10 mouse cellular contexts compared by ENCODE assay signal in genomic region chr11:57656602-57657275, GRCm38 (mm10). TPM values are rescaled to one million over a fixed set of nuclear protein-coding genes. Genes with fewer than 3 reads are reported as not detected.
DNase-seq lines count a peak whose midpoint lies in the region; ATAC-seq and TF ChIP-seq lines count a peak whose summit lies in the region.
"Had no signal": no experiment of that assay in that cellular context is flagged by ENCODE, and none has a peak within 500 bp of the region (broad histone marks: within the 10 kb centered on the region; RNA-seq: fewer than 3 reads in every experiment).

No protein-coding gene starts in this region.

- H3K4me3 ChIP-seq in hindbrain, embryonic 12.5 days = no peak overlapping the region
- H3K4me3 ChIP-seq in hindbrain, embryonic 11.5 days (ENCODE audit: low read depth, low read length) = no peak overlapping the region
- peak overlapping the region; percentile 31; the same call in 1 of the 2 replicates for H3K4me3 ChIP-seq in liver, embryonic 12.5 days

- H3K9ac ChIP-seq in hindbrain, embryonic 12.5 days = no peak overlapping the region
- H3K9ac ChIP-seq in hindbrain, embryonic 11.5 days (ENCODE audit: low read depth, low read length) = no peak overlapping the region
- peak overlapping the region; percentile 72 for H3K9ac ChIP-seq in liver, embryonic 12.5 days

- no peak for TF ChIP-seq POLR2A in brain, embryonic 14.5 days (IDR thresholded peaks at IDR 0.05; ENCODE audit: borderline replicate concordance, extremely low read depth, insufficient read depth, insufficient read length, poor library complexity, severe bottlenecking)

- WGBS in hindbrain, embryonic 12.5 days = 47% methylated on average over 8 of the region's 8 CpGs
- WGBS in hindbrain, embryonic 11.5 days = 57% methylated on average over 8 of the region's 8 CpGs
- 41% methylated on average over 8 of the region's 8 CpGs for WGBS in liver, embryonic 12.5 days (ENCODE audit: insufficient replicate concordance)

- peaks cover 7% of the 10 kb centered on the region; the same call in 1 of the 2 replicates for H3K27me3 ChIP-seq in hindbrain, embryonic 12.5 days
- H3K27me3 ChIP-seq in hindbrain, embryonic 11.5 days (ENCODE audit: control insufficient read depth, insufficient read depth, low read length) = no peaks in the 10 kb centered on the region
- H3K27me3 ChIP-seq in liver, embryonic 12.5 days (replicated peaks) = no peaks in the 10 kb centered on the region

- no peaks in the 10 kb centered on the region for H3K9me3 ChIP-seq in hindbrain, embryonic 12.5 days (replicated peaks)
- H3K9me3 ChIP-seq in hindbrain, embryonic 11.5 days (ENCODE audit: control insufficient read depth, low read length) = no peaks in the 10 kb centered on the region
- peaks cover 4% of the 10 kb centered on the region; the same call in 1 of the 2 replicates for H3K9me3 ChIP-seq in liver, embryonic 12.5 days (replicated peaks)

- H3K4me2 ChIP-seq in hindbrain, embryonic 12.5 days (replicated peaks) = no peak overlapping the region
- H3K4me2 ChIP-seq in hindbrain, embryonic 11.5 days (replicated peaks; ENCODE audit: low read depth, low read length) = no peak overlapping the region
- peak overlapping the region; percentile 98 for H3K4me2 ChIP-seq in liver, embryonic 12.5 days

- peaks cover 46% of the 10 kb centered on the region for H3K4me1 ChIP-seq in hindbrain, embryonic 12.5 days
- H3K4me1 ChIP-seq in hindbrain, embryonic 11.5 days (replicated peaks; ENCODE audit: control insufficient read depth, insufficient read depth, low read length) = peaks cover 12% of the 10 kb centered on the region
- H3K4me1 ChIP-seq in liver, embryonic 12.5 days = peaks cover 100% of the 10 kb centered on the region

- ATAC-seq in hindbrain, embryonic 12.5 days (ENCODE audit: low FRiP score) = no peak
- ATAC-seq in hindbrain, embryonic 11.5 days (ENCODE audit: low FRiP score) = no peak
- ATAC-seq in liver, embryonic 12.5 days = no peak

- no peak for TF ChIP-seq CTCF in brain, embryonic 14.5 days (IDR thresholded peaks at IDR 0.05; ENCODE audit: borderline replicate concordance, extremely low read depth, insufficient read depth, insufficient read length)

- H3K27ac ChIP-seq in hindbrain, embryonic 12.5 days = peak overlapping the region; percentile 31
- H3K27ac ChIP-seq in hindbrain, embryonic 11.5 days (ENCODE audit: low read depth, low read length) = no peak overlapping the region
- H3K27ac ChIP-seq in liver, embryonic 12.5 days = peak overlapping the region; percentile 97

- H3K36me3 ChIP-seq in hindbrain, embryonic 12.5 days = no peaks in the 10 kb centered on the region
- no peaks in the 10 kb centered on the region for H3K36me3 ChIP-seq in hindbrain, embryonic 11.5 days (ENCODE audit: control insufficient read depth, insufficient read depth, low read length)
- H3K36me3 ChIP-seq in liver, embryonic 12.5 days = peaks cover 20% of the 10 kb centered on the region

- DNase-seq in adrenal gland, postnatal 14 days = peak; percentile 4
- no peak for DNase-seq in adrenal gland, adult 2 months
- no peak for DNase-seq in hindbrain, embryonic 11.5 days (ENCODE audit: low spot score)
- peak; percentile 55 for DNase-seq in brain, embryonic 14.5 days (ENCODE audit: low read depth)
- no peak for DNase-seq in ovary, adult 18-20 months (ENCODE audit: low spot score)
- no peak for DNase-seq in cerebellum, postnatal 36 days
- DNase-seq: adrenal gland, adult 8-10 months; cerebellum, adult 11-12 months had no signal

RNA-seq across cellular contexts. Expression of gene Galnt10, which starts 11.5 kb away (rescaled TPM):
- 39.8 and 46.4 TPM in 2 replicates for total RNA-seq in adrenal gland, postnatal 14 days (2021)
- 10 to 100 TPM; 50.2 to 54.5 TPM for total RNA-seq in adrenal gland, adult 2 months (2021)
- polyA plus RNA-seq in adrenal gland, adult 2 months (2012; rRNA removed) = 23.7 and 33.8 TPM in 2 replicates
- 31.1 and 31.4 TPM in 2 replicates for polyA plus RNA-seq in hindbrain, embryonic 12.5 days (2016; fragmentation: Nextera tagmentation; extraction: Ambion mirVana)
- polyA plus RNA-seq in hindbrain, embryonic 11.5 days (2014; fragmentation: Nextera tagmentation; extraction: Ambion mirVana) = 9.7 and 12.0 TPM in 2 replicates
- 11.7 and 16.5 TPM in 2 replicates for polyA plus RNA-seq in brain, embryonic 14.5 days (2012; rRNA removed)
- 34.2 and 36.3 TPM in 2 replicates for polyA plus RNA-seq in liver, embryonic 12.5 days (2016; fragmentation: Nextera tagmentation; extraction: Ambion mirVana)

Comparison
In these comparisons a context has a peak if more than half of its experiments do, and no peak if none do; other contexts are left out.
1. DNase-seq: peak in adrenal gland, postnatal 14 days (single experiment) and brain, embryonic 14.5 days (single experiment); none in adrenal gland, adult 2 months (single experiment), hindbrain, embryonic 11.5 days (single experiment), ovary, adult 18-20 months (single experiment) and cerebellum, postnatal 36 days (0 of 2).